Mouse (Mus musculus) adrenal gland, adult 18-20 months (tissue): ENCODE measurements around the gene Alkbh6. TPM values are rescaled to one million over a fixed set of nuclear protein-coding genes. Genes with fewer than 3 reads are reported as not detected.
A peak's percentile ranks its signal among the peaks of the same experiment; 100 is the strongest.

Experiments
- DNase-seq, 2 experiments: peaks; one replicate each; pipeline ENCODE4 v3.0.0; 2021 to 2022; ENCODE audit warnings: low spot score in 2 of 2
- long read RNA-seq, 2 experiments: library from polyadenylated mRNA; stranded (forward); transcript quantifications; one replicate each; pipeline ENCODE4 v2.0.0; 2021
- total RNA-seq, 2 experiments: library from RNA; stranded (reverse); gene quantifications; 1 replicate in 1 of 2; 2 replicates in 1 of 2; pipeline ENCODE4 v1.2.3; 2021

The Alkbh6 gene
- total RNA-seq: 10 to 100 TPM; 56.3 to 74.8 TPM
- long read RNA-seq, experiment 1, transcript Alkbh6-202 (6 exons, 1,112 nt): major isoform, 15 of 40 reads
- long read RNA-seq, experiment 1, transcript Alkbh6-201 (7 exons, 982 nt): minor isoform, 8 of 40 reads
- long read RNA-seq, experiment 1, partial matches to known transcripts: 2 of 40 reads
- long read RNA-seq, experiment 1, other reads (novel, unspliced or antisense): 15 of 40 reads
- long read RNA-seq, experiment 2, transcript Alkbh6-201 (7 exons, 982 nt): major isoform, 44 of 85 reads
- long read RNA-seq, experiment 2, transcript Alkbh6-202 (6 exons, 1,112 nt): minor isoform, 19 of 85 reads
- long read RNA-seq, experiment 2, partial matches to known transcripts: 9 of 85 reads
- long read RNA-seq, experiment 2, other reads (novel, unspliced or antisense): 11 of 85 reads

DNA sequence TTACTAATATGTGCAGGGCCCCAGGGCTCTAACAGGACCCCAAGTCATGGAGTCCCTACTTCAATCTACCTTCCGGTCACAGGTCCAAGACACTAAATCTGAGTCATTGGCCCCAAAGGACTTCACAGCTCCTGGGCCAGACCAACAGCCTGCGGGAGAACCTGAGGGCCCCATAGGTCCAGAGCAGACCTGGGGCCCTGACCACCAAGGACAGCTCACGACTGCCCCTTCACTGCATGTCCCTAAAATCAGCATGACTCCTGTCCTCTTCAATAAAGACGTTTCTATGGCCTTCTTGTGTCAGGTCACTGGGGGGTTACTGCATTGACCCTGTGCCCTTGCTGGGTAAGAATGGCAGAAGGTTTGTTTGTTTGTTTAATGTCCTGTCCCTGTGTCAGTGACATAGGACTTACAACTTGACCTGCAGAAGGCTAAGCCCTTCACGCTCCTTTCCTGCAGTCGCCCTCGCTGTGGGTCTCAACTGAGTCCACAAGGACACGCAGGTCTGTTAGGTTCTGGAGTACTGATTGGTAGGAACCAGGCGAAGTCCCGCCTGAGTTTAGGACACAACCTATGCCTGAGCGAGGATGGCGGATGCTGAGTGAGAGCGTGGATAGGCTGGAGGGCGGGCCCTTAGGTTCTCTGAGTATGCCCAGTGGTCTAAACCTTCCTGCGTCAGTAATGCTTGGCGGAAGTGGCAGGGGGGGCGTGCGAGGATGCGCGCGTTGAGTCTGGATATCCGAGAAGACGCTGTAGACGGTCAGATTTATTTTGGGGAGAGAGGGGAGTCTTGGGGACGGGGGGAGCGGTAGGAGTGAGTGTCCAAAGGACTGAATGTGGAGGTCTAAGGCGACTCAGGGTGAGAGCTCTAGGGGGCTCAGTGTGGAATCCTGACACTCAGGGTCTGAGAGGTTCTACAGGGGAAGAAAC lies at the start of gene Alkbh6:
Alkbh6 (plus strand) TSS at position 642 of the 930 bp plus-strand sequence.
- DNase-seq: peak; percentile 79 to 80

DNA sequence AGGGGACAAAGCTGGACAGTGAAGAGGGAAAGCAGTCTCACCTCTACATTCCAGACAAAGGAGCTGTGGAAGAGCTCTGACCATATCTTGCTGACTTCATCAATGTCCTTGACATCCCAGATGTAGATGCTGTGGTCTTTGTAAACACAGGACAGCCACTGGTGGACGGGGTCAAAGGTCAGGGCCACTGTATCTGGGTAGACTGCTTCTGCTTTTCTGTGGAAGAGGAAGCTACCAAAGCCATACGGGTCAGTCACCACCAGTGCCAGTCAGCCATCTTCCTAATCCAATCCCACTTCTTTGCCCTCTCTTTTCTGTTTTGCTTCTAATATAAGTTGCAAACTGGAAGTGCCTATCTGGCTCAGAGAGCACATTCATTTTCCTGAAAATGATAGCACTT lies 43.5 kb upstream of the Alkbh6 start:
- DNase-seq: no peak

DNA sequence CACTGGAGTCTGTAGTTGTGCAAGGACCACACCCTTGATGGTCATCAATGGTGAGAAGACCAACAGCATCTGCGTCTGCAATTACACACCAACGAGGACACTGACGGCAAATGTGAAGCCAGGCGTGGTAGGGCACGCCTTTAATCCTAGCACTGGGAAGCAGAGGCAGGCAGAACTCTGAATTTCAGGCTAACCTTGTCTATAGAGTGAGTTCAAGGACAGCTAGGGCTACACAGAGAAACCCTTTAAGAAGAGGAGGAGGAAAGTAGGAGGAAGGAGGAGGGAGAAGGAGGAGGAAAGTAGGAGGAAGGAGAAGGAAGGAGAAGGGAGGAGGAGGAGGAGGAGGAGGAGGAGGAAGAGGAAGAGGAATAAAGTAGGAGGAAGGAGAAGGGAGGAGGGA lies 43.0 kb upstream of the Alkbh6 start:
- DNase-seq: no peak

DNA sequence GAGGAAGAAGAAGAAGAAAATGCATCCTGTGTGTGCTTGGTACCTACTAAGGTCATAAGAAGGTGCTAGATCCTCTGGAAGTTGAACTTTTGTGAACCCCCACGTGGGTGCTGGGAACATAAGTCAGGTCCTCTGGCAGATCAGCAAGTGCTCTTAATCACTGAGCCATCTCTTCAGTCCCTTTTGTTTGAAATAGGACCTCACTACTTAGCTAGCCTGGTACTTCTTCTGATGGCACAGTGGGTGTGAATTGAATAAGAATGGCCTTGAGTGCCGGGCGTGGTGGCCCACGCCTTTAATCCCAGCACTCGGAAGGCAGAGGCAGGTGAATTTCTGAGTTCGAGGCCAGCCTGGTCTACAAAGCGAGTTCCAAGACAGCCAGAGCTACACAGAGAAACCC lies 42.6 kb upstream of the Alkbh6 start:
- DNase-seq: no peak

DNA sequence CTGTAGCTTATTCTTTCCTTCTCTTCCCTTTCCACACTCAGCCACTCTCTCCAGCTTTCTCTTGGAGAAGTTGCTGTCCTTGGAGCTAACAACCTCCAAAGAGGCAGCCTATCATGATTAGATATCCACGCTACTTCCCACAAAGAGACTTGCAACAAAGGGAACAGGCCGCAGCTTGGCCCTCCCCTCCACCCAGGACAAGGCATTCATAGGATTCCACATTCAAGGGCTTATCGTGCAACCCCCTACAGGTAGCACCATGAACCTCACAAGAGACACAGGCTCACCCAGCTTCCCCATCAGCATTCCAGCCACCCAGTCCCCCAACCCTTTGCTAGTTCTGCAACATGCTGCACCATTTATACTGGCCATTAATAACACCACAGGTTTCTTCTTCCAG lies 41.7 kb upstream of the Alkbh6 start:
- no peak for DNase-seq

DNA sequence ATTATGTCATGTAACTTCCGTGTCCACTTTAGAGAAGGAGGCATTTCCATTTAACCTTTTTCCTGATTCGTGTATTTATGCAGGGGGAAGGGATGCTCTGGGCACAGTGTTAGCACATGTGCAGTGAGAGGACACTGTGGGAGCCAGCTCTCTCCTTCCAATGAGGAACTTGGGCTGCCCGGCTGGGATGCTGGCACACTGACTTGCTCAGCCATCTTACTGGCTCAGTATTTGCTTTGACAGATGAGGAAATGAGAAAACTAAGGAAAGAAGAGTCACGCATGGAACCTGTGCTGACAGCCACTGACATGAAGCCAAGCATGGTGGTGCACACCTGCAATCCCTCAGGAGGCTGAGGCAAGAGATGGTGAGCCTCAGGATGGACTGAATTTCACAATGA lies 38.9 kb upstream of the Alkbh6 start:
- no peak for DNase-seq

DNA sequence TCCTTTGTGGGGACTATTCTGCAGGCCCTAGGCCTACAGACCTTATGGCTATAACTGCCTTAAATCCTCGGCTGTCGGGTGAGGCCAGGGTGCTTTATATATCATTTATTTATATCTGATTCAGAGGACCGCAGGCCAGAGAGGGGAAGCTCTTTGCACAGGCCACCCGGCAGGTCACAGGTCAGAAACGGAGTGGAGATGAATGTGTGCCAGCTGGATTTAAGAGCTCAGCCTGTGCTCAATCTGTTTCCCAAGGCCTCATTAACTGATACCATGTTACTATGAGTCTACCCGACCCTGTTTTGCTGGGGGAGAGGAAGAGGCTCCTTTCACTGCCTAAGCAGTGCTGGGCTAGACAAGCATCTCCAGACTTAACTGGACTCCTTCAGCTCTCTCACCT lies 34.1 kb upstream of the Alkbh6 start:
- no peak for DNase-seq

DNA sequence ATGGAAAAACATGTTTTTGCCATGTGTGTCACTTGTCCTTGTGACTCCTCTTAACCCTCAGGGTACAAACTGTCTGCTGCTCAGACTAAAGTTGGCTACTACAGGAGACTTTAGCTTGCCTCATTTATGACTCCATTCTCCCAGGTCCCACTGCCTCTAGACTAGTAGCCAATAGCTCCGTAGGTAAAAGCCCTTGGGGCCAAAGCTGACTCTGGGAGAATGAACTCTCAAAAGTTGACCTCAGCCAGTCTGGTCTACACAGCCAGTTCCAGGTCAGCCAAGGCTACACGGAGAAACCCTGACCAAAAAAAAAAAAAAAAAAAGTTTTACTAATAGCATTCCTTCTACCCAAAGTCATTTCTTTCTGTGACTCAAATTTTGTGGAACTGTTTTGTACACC lies 29.6 kb upstream of the Alkbh6 start:
- DNase-seq: no peak

DNA sequence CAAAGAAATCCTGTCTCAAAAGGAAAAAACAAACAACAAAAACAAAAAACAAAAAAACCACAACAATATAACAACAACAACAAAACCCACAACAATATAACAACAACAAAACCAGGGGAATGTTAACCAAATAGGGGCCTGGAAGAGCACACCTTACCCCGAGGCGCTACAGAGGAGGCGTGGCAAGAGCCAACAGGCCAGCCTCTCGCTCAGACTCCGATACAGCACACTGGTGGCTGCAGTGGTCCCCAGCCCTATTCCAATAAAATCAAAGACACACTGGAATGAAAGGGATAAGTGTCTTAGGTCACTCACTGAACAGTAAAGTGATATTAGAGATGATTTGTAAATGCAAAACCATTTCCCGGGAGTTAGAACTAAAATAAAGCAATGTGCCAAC lies 29.0 kb upstream of the Alkbh6 start:
- no peak for DNase-seq

DNA sequence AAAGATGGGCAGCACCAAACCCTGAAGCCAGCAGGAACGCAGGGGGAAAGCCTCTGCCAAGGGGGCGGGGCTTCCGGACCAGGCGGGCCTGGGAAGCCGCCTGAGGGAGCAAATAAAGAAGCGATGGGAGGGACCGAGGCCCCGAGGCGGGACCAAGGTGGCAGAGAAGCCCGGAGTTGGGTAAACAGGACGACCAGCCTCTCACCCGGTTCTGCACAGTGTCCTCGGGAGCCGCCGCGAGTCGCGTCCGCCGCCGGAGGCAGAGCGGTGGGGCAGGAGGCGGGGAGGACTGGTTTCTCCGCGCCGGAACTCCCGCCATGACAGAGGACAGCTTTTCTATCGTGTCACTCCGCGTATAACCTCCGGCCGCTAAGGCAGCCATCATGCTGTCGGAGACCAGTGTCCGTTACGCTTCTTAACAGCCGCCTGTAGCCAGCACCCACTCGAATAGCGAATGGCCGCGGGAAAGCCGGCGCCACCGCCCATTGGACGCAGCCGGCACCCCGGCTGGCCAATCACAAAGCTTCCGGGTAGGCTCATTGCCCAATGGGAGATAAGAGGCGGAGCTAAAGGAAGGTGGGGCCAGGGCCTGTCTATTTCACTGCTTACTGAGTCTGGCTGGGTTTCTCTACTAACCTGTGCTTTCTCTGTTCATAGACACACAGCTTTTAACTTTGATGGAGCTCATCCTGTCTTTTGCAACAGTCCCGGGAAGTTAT lies 28.4 kb upstream of the Alkbh6 start, which contains the start of the genes Thap8 and Wdr62:
Thap8 (plus strand) TSS at position 144 of the 719 bp plus-strand sequence.
Wdr62 (minus strand) TSS at position 469 of the 719 bp plus-strand sequence.
- peak; percentile 83 to 88 for DNase-seq

DNA sequence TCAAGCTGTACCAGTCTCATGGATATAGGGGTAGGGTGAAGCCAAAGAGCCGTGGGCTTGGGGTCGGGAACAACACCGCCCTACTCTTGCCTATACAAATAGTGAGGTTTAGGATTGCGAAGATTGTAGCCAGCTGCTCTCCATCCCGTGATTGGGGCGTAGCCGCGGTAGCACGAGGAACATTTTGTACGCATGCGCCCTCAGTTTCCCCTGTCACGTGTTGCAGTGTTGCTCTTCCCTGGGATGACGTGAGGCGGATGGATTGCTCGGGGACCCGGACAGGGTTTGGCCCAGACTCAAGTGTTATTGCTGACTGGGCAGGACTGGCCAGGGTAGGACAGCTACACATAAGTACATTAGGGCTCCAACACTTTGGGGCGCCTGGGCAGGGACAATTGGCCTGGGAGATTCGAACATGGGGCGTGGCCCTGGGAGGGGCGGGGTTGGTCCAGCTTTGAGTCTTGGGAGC lies 27.8 kb upstream of the Alkbh6 start:
- DNase-seq: peak; percentile 71 to 72

DNA sequence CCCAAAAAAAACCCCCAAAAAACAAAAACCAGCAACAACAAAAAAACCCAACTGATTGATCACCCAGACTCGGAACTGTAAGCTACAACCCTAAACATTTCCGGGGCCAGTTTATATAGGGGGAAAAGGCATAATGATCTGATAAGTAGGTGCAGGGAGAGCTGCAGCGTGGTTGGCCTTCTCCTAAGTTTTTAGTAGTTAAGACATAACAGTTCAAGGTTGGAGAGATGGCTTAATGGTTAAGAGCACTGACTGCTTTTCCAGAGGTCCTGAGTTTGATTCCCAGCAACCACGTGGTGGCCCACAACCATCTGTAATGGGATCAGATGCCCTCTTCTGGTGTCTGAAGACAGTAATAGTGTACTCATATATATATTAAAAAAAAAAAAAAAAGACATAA lies 27.0 kb upstream of the Alkbh6 start:
- DNase-seq: no peak

DNA sequence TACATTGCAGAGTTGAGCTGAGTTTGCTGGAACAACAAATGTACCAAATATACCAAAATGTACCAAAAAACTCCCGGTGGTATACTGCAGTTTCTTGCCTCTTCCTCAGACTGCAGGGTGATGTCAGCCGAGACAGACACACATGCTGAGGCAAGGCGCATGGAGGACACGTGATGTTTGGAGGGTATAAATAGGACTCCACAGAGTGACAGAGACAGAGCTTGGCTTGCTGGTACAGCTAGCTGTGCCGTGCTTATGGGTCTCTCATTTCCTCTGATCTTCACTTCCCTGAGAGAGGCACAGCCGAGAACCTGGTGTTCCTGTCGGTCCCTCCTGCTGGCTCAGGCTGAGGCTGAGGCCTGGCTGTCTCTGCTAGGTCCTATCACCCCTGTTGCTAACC lies 25.8 kb upstream of the Alkbh6 start:
- DNase-seq: no peak

DNA sequence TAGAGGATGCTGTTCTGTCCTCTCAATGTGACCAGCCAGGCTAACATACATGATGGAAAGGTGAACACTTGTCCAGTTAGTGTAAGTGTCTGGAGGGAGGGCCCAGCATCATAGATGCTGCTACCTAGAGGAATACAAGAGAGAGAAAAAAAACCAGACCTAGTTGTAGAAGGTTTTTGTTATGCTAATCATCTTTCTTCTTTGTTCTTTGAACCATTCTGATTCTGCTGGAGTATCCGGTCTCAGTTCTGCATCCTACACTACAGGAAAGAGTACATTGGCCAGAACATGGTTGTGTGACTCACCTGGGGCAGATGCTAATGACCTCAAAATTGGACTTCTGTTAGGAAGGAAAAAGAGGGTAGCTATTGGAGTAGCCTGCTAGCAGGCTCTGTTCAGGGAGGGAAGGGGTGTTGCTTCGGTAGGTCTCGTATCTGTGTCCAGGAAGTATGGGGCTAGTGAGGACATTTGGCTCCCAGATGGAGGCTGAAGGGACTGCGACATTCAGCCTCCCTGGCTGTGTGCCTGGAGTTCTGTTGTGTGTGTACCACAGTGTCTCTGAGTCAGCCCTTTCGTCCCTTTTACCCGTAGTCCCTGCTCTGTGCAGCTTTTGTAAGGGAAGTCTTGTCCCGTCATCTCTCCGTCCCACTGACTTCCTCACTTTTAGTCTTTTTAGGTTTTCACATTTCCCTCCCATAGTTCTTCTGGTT lies 21.7 kb upstream of the Alkbh6 start:
- DNase-seq: no peak

DNA sequence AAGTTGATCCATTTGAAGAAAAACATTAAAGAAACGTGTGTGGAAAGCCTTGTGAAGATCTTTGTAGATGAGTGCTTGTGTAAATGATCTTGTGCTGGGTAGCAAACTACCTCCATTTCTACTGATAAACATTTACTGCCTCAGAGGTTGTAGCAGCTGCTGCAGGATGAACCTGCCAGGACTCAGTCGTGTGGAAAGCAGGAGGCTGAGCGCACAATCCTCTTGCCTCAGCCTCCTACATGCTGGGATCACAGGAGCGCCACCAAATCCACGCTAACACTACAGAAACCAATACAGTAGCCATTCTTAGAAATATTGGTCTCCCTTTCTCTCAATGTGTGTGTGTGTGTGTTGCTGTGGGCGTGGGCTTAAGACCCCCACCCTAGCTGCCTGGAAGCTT lies 20.5 kb upstream of the Alkbh6 start:
- no peak for DNase-seq

DNA sequence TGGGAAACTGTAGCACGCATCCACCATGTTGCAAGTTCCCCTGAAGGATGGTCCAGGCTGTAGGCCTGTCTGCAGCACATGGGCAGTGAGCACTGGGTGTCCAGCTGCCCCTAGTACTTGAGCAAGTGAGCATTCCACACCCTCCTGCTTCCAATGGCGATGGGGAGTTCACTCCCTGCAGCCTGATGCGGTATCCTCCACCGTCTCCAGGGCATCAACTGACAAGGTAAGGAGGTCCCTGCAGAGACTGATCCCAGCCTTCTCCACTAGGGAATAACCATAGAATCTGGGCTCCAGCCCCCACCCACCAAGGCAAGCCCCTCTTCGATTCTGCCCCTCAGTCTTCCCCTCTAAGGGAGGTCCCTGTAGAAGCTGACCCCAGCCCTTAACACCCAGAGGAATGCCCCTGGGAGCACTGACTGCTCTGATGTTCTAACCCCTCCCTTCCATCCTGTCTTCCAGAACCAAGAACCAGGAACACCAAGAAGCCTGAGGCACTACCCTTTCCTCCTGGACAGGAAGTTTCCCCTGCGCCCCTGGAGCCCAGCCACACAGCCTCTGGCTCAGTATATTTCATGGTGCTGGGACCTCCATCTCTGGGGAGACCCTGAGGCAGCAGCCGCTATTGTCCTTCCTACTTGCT lies 19.3 kb upstream of the Alkbh6 start:
- DNase-seq: no peak

DNA sequence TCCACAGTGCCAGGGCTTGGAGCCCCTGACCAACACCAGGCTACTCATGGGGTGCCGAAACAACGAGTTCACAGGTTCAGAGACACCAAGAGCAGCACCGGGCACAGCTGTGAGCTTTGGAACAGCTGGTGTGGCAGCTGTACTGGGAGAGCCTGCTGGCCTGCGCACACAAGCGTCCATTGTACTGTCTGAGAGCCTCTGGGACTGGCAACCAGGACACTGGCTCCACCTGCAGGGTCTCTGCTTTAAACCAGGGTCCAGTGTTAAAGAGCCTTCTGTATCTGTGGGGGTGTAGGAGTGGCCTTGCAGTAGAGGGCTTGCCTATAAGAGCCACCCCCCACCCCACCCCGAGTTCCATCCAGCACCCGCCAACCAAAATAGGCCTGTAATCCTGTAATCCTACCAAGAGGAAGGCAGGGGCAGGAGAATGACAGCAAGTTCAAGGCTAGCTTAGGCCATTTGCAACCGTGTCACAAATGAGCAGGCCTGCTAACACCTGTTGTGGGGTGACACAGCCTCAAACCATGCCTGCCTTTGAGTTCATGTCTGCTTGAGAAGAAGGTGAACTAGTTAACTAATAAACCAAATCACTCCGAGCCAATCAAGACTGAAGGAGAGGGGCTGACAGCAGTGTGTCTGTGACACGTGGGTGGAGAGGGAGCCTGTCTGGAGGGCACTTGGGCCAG lies 18.7 kb upstream of the Alkbh6 start:
- DNase-seq: no peak

DNA sequence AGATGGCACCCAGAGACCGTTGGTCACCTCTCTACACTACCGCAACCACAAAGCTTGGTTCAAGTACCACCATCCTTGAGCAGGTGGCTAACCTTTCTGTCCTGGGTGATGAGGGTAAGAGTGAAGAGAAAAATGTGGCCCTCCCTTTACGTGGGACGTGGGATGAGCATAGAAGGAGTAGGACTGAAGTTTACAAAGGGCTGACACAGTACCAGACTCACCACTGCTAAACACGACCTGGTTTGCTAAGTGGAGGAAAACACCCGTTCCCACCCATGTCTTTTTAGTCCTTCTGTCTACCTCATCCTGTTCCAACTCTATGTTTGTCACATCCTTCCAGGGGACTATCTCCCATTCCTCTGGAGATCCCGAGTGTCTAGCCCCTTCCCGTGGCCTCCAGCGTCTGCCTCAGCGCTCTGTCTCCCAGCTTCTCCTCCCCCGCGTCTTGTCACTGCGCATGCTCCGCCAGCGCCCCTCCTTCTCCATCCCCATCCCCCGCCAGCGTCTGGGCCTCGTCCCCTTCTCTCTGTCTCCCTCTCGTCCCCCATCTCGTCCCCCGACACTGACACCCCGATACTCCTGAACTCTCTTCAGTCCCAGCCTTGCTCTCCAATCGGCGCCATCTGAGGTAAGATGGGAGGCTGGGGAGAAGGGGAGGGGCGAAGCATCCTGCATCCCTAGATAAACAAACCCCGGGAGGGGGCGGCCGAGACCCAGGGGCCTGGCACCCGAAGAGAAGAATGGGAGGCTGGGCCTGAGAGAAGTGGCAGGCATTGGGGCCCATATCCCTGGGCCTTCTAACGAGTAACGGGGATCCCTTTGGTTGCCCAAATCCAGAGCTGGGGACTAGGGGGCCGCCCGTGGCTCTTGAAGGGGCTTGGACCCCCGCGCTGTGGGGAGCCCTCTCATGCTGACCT lies 17.0 kb upstream of the Alkbh6 start, which contains the start of gene Clip3:
Clip3 (plus strand) TSS at position 514 of the 917 bp plus-strand sequence.
- peak; percentile 40 to 58 for DNase-seq
